In genomic region chr9:114787716-114788115, GRCm38 (mm10) we compare ENCODE assay signal across 17 mouse cellular contexts. TPM values are rescaled to one million over a fixed set of nuclear protein-coding genes. Genes with fewer than 3 reads are reported as not detected.
A peak's percentile ranks its signal among the peaks of the same experiment; 100 is the strongest.
DNase-seq lines count a peak whose midpoint lies in the region; ATAC-seq lines count a peak whose summit lies in the region.
"Had no signal": no experiment of that assay in that cellular context is flagged by ENCODE, and none has a peak within 500 bp of the region (broad histone marks: within the 10 kb centered on the region; RNA-seq: fewer than 3 reads in every experiment).

No protein-coding gene starts in this region.

- H3K27me3 ChIP-seq in liver, embryonic 12.5 days (replicated peaks), result peaks cover 13% of the 10 kb centered on the region; the same call in 1 of the 2 replicates
- H3K27me3 ChIP-seq: heart, embryonic 13.5 days; hindbrain, embryonic 12.5 days; stomach, embryonic 15.5 days had no signal

- no peak overlapping the region for H3K4me2 ChIP-seq in liver, embryonic 12.5 days
- H3K4me2 ChIP-seq: heart, embryonic 13.5 days; hindbrain, embryonic 12.5 days; stomach, embryonic 15.5 days had no signal

- H3K27ac ChIP-seq in liver, embryonic 12.5 days, result peak overlapping the region; percentile 41; the same call in 1 of the 2 replicates
- H3K27ac ChIP-seq: heart, embryonic 13.5 days; hindbrain, embryonic 12.5 days; liver, embryonic 14.5 days; stomach, embryonic 15.5 days had no signal

- WGBS in liver, embryonic 12.5 days (ENCODE audit: insufficient replicate concordance), result 25% methylated on average over 7 of the region's 7 CpGs

- peaks cover 20% of the 10 kb centered on the region for H3K4me1 ChIP-seq in liver, embryonic 12.5 days

- H3K36me3 ChIP-seq in liver, embryonic 12.5 days, result no peaks in the 10 kb centered on the region
- H3K36me3 ChIP-seq: heart, embryonic 13.5 days; hindbrain, embryonic 12.5 days; stomach, embryonic 15.5 days had no signal

- no peak overlapping the region for H3K9ac ChIP-seq in liver, embryonic 12.5 days
- H3K9ac ChIP-seq: heart, embryonic 13.5 days; hindbrain, embryonic 12.5 days; liver, embryonic 14.5 days; stomach, embryonic 15.5 days had no signal

- DNase-seq in liver, result no peak
- no peak for DNase-seq in cerebellum, postnatal 14 days
- no peak for DNase-seq in heart, postnatal 25 days (ENCODE audit: low spot score)
- DNase-seq in urinary bladder, adult 2 months (ENCODE audit: low spot score), result no peak
- DNase-seq: cerebellum, adult 9-10 months; gastrocnemius, postnatal 25 days; kidney, adult 2 months; right cerebral cortex, postnatal 14 days; thymus, postnatal 25 days had no signal

- no peak for ATAC-seq in liver, embryonic 12.5 days
- ATAC-seq in CD4-positive, CD25-positive, alpha-beta regulatory T cell, adult 4 months, result peak; percentile 95
- ATAC-seq in granulocyte monocyte progenitor cell, adult 5-6 weeks (replicated peaks; ENCODE audit: poor library complexity, severe bottlenecking), result peak; percentile 68
- peak; percentile 35; the same call in 1 of the 2 replicates for ATAC-seq in megakaryocyte-erythroid progenitor cell, adult 5-6 weeks (replicated peaks; ENCODE audit: low FRiP score, low TSS enrichment, poor library complexity, severe bottlenecking)

- H3K4me3 ChIP-seq in liver, embryonic 12.5 days, result no peak overlapping the region
- H3K4me3 ChIP-seq: heart, embryonic 13.5 days; hindbrain, embryonic 12.5 days; stomach, embryonic 15.5 days had no signal

- intact Hi-C loops in heart, postnatal 25 days (cut with DNase I), result no loop called here

- H3K9me3 ChIP-seq in liver, embryonic 12.5 days (replicated peaks), result no peaks in the 10 kb centered on the region
- H3K9me3 ChIP-seq: heart, embryonic 13.5 days; hindbrain, embryonic 12.5 days; stomach, embryonic 15.5 days had no signal

RNA-seq across cellular contexts. Expression of gene Cmtm7, which starts 6.1 kb away (rescaled TPM):
- 69.9 and 70.4 TPM in 2 replicates for polyA plus RNA-seq in liver, embryonic 12.5 days (2016; fragmentation: Nextera tagmentation; extraction: Ambion mirVana)
- polyA plus RNA-seq in CD4-positive, CD25-positive, alpha-beta regulatory T cell, adult 4 months (2017; shearing (Covaris generic)), result 10 to 100 TPM; 78.3 to 83.4 TPM
- total RNA-seq in granulocyte monocyte progenitor cell, adult 5-6 weeks (2014; fragmentation: Nextera tagmentation), result 966 and 1,044 TPM in 2 replicates
- 864 and 928 TPM in 2 replicates for total RNA-seq in granulocyte monocyte progenitor cell, adult 5-6 weeks (2017)
- 189 and 199 TPM in 2 replicates for total RNA-seq in megakaryocyte-erythroid progenitor cell, adult 5-6 weeks (2014; fragmentation: Nextera tagmentation)
- total RNA-seq in megakaryocyte-erythroid progenitor cell, adult 5-6 weeks (2017), result 144 and 195 TPM in 2 replicates
- 10 to 100 TPM; 14.0 to 14.1 TPM for total RNA-seq in heart, postnatal 25 days (2021)
- polyA plus RNA-seq in urinary bladder, adult 2 months (2012; rRNA removed), result 51.0 and 56.9 TPM in 2 replicates

RNA-seq across cellular contexts. Expression of gene Cmtm8, which starts 56.2 kb away (rescaled TPM):
- polyA plus RNA-seq in liver, embryonic 12.5 days (2016; fragmentation: Nextera tagmentation; extraction: Ambion mirVana), result 17.9 and 18.2 TPM in 2 replicates
- not detected for polyA plus RNA-seq in CD4-positive, CD25-positive, alpha-beta regulatory T cell, adult 4 months (2017; shearing (Covaris generic))
- total RNA-seq in granulocyte monocyte progenitor cell, adult 5-6 weeks (2014; fragmentation: Nextera tagmentation), result 3.2 and 3.9 TPM in 2 replicates
- 2.4 and 2.9 TPM in 2 replicates for total RNA-seq in granulocyte monocyte progenitor cell, adult 5-6 weeks (2017)
- 1.5 TPM in 1 of 2 replicates, not detected in the other for total RNA-seq in megakaryocyte-erythroid progenitor cell, adult 5-6 weeks (2014; fragmentation: Nextera tagmentation)
- 1.1 TPM in 1 of 2 replicates, not detected in the other for total RNA-seq in megakaryocyte-erythroid progenitor cell, adult 5-6 weeks (2017)
- total RNA-seq in heart, postnatal 25 days (2021), result 10 to 100 TPM in 1 of 2 experiments, 1 to 10 TPM in 1; 9.9 to 10.1 TPM
- polyA plus RNA-seq in urinary bladder, adult 2 months (2012; rRNA removed), result 2.1 and 2.4 TPM in 2 replicates

RNA-seq across cellular contexts. Expression of gene Cmtm6, which starts 56.8 kb away (rescaled TPM):
- polyA plus RNA-seq in liver, embryonic 12.5 days (2016; fragmentation: Nextera tagmentation; extraction: Ambion mirVana), result 26.0 and 29.1 TPM in 2 replicates
- 10 to 100 TPM; 74.0 to 81.7 TPM for polyA plus RNA-seq in CD4-positive, CD25-positive, alpha-beta regulatory T cell, adult 4 months (2017; shearing (Covaris generic))
- total RNA-seq in granulocyte monocyte progenitor cell, adult 5-6 weeks (2014; fragmentation: Nextera tagmentation), result 26.2 and 30.5 TPM in 2 replicates
- total RNA-seq in granulocyte monocyte progenitor cell, adult 5-6 weeks (2017), result 46.7 and 50.0 TPM in 2 replicates
- total RNA-seq in megakaryocyte-erythroid progenitor cell, adult 5-6 weeks (2014; fragmentation: Nextera tagmentation), result 21.3 and 22.7 TPM in 2 replicates
- total RNA-seq in megakaryocyte-erythroid progenitor cell, adult 5-6 weeks (2017), result 38.9 and 41.3 TPM in 2 replicates
- total RNA-seq in heart, postnatal 25 days (2021), result 10 to 100 TPM; 23.4 to 27.2 TPM
- polyA plus RNA-seq in urinary bladder, adult 2 months (2012; rRNA removed), result 40.3 and 41.4 TPM in 2 replicates

Comparison
In these comparisons a context has a peak if more than half of its experiments do, and no peak if none do; other contexts are left out.
1. RNA of gene Cmtm7, which starts 6.1 kb away (total RNA-seq): 864 to 1,044 TPM in granulocyte monocyte progenitor cell, adult 5-6 weeks and 144 to 199 TPM in megakaryocyte-erythroid progenitor cell, adult 5-6 weeks; 14.0 to 14.1 TPM in heart, postnatal 25 days; every median in the first group is over 4 times any median in the second.